Mouse (Mus musculus) gastrocnemius, postnatal 10 days (tissue): ENCODE data around the gene Ano4. TPM values are rescaled to one million over a fixed set of nuclear protein-coding genes. Genes with fewer than 3 reads are reported as not detected.

Source experiments
- DNase-seq: peaks from one replicate; pipeline ENCODE4 v3.0.0; 2021; ENCODE audit warnings: mixed read lengths
- total RNA-seq, 2 experiments: library from RNA; stranded (reverse); gene quantifications; 2 replicates each; pipeline ENCODE4 v1.2.3; 2021

Gene Ano4
- total RNA-seq, 2 experiments from 2014 or later: 1.1 to 2.2 TPM

DNA sequence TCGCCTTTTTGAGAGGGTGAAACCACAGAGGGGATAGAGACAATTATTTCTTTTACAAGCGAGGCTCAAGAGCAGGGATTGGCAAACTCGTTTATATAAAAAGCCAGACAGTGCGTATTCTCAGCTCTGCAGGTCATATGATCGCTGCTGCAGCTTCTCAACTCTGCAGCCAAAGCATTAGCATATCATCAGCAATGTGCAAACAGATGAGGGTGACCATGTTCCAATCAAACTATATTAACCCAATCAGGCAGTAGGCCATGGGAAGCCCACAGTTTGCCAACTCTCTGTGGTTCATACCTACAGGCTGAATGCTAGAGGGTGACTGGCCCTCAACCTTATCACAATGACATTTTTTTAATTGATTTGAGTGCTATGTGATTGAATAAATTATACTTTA, 64.2 kb downstream of the Ano4 start:
- no peak for DNase-seq

GRCm38 (mm10) chr10:89273001-89273680, 71.4 kb downstream of the Ano4 start:
- DNase-seq: no peak

DNA sequence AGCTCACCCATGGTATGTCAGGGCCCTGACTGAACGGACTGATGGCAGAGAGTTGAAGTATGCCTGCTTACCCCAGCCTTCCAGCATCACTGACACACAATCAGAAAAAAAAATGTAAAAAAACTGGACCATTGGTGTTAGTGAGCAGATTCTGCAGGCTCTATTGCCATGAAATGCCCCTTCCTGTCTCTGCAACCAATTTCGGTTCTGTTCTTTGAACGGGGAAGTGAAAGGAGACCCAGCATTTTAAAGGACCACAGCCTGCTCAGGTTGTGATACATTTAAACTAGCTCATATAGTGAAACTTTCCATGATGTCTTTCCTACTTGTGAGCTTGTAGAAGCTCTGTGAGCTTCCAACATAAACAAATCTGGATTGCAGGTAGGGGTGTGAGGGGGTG, 77.2 kb downstream of the Ano4 start:
- DNase-seq: no peak

GRCm38 (mm10) chr10:89263396-89263795, 81.2 kb downstream of the Ano4 start:
- no peak for DNase-seq

DNA sequence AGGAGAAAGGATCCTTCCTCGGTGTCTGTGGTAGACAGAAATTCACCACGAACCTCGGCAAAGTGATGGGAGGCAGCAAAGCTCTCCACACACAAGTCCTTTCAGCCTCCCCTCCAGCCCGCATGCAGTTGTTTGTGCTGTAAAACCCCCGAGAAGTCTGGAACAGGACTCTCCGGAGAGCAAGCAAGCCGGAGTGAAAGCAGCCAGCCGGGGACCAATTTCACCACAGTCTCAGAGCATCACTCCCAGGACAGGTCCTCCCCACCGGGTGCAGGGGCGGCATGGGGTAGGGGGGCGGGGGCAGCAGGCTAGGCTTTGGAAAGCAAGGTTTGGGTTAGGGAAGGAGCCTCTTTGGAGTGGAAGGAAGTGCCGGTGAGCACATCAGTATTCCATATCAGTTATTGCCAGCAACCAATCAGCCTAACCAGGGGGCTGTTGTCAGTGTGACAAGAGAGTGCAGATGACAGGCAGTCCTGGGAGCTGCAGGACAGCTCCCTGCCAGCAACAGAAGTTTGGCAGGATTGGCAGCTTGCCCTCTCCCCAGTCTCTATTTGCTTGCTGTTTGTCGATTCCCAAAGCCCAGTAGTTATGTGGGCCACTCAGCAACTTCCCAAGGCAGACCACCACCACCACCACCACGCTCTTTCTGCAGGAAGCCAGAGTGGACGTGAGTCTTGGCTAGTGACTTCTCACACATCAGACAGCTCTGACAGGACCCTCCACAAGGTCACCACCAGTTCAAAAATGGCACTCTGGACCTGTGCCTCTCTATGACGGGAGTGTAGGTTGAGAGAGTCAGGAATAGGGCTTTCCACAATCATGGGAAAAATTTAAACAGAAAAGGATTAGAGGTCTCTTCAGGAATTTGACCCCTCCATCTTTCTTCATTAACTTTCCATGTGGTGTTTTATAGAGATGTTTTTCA, 86.8 kb downstream of the Ano4 start:
- no peak for DNase-seq

DNA sequence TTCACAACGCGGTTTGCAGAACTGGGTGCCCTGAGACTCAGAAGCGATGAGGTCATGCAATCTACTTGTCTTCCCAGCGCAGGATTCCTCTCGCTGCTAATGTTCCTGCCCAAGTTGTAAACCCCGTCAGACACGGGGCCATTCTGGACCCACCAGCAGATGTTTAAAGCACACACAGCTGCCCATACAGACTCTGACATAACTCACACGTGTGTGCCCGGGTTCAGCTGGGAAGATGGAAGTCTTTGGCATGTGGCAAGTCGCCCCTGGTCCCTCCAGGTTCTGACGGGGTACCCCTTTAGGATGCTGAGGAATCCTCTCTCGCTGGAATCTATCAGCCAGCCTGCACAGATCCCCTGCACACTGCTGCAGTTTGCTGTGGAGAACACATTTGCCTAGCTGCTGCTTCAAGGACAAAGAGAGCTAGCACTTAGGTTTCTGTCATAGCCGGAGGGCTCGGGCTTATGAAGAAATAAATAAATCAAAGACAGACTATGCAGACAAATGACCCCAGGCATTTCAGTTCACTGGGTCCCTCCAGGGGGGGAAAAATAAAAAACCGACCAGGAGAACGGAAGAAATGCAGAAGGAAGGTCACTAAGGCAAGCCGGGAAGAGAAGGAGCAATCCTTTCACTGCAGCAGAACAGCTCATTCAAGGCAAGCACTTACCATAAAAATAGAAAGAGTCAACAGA, 87.7 kb downstream of the Ano4 start:
- DNase-seq: no peak

DNA sequence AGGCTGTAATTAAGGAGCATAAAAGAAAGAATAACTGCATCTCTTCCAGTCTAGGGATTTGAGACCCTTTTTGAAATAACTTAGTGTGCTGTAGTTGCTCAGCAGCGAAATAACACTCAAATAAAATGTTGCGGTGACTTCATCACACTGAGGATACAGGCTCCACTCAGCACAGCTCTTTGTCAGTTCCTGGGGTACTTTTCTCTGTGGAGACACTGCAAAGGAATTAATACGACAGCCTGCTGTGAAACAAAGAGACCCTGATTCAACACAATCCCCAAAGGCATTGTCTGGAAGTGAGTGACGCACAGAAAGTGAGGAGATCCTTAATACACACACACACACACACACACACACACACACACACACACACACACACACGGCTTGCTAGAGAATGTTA, 89.8 kb downstream of the Ano4 start:
- DNase-seq: no peak

GRCm38 (mm10) chr10:89253799-89254198, 90.8 kb downstream of the Ano4 start:
- no peak for DNase-seq

- no peak for DNase-seq
These were observed 91.9 kb downstream of the Ano4 start for GRCm38 (mm10) chr10:89252636-89253035.

GRCm38 (mm10) chr10:89243808-89244207, 100.8 kb downstream of the Ano4 start:
- no peak for DNase-seq

- DNase-seq: peak; percentile 34
These were observed 120.0 kb downstream of the Ano4 start for GRCm38 (mm10) chr10:89224524-89224923.

DNA sequence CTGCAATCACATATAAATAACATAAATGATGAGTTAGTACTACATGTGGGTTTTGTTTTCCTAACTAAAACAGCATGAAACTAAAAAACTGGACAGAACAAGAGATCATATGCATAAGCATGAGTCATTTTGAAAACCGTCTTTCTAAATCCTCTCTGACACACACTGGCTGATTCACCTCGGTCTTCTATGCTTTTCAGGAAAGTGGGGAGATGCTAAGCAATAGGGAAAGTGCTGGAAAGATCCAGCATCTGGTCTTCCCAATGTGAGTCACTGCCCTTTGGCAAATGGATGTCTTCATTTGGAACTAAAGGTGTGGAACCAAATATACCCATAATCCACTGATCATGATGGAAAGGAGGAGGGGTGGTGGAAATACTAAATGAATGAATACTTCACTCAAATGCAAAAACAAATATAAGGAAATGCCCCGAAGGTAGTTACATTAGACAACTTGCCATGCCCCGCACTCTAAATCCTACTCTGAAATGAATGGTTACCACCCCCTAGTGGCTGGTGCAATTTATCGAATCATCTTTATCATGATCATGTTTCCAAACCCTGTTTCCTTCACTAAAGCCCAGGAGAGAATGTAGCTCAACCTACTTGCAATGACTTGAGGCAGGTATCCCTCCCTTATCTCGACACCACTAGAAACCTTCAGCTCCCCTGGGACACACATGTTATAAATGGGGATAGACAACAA, 122.1 kb downstream of the Ano4 start:
- no peak for DNase-seq

DNA sequence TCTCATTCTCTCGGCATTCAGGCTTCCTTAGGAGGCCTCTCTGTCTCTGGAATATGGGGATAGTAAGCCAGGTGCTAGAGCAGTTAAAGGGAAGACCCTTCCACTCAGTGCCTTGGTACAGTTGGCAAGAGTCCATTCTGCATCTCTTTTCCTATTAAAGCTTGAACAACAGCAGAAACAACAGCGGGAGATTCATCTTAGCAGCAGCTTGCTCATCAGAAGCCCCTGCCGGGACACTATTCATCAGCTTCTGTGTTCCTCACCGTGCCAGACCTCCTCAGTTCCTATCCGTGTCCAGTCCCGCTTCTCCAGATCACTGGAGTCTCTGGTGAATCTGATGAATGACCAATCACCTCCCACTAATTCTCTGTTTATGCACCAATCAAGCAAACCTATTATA, 128.5 kb downstream of the Ano4 start:
- no peak for DNase-seq

- peak; percentile 5 for DNase-seq
These were observed 138.7 kb downstream of the Ano4 start for GRCm38 (mm10) chr10:89205858-89206257.

DNA sequence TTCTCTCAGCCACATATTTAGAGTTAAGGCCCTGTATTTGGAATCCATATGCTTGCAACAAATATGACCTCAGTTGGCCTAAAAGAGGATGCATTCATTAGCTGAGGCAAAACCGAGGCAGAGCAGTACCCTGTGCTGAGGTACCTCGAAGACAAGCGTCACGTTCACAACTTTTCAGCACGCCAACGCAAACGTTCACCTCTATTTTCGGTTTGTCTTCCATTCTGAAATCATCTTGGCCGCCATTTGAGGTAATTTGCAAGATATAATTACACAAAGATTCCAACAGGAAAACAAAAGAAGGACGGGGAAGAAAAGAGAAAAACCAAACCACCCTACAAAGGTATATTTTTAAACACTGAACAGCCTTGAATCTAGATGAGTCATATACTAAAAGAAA, 148.1 kb downstream of the Ano4 start:
- DNase-seq: no peak

- DNase-seq: no peak
These were observed 149.5 kb downstream of the Ano4 start for GRCm38 (mm10) chr10:89195068-89195467.

GRCm38 (mm10) chr10:89194440-89194839, 150.1 kb downstream of the Ano4 start:
- no peak for DNase-seq

- DNase-seq: no peak
These were observed 166.6 kb downstream of the Ano4 start for GRCm38 (mm10) chr10:89177921-89178320.

DNA sequence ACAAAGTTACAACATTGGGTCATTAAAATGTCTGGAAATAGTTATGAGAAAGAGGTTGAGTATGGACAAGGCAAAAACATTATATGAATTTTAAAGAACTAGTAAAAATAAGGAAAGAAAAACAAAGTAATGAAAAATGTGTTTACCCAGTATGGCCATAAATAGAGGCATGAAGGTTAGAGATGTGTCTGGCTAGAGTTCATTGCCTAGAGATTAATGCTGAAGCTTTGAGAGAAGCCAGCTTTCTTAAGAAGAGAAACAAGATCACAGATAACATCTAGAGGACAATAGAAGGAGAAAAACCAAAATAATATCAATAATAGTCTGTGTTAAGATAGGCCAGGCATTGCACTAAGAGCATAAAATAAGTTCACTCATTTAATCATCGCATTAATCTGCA, 180.0 kb downstream of the Ano4 start:
- DNase-seq: no peak

DNA sequence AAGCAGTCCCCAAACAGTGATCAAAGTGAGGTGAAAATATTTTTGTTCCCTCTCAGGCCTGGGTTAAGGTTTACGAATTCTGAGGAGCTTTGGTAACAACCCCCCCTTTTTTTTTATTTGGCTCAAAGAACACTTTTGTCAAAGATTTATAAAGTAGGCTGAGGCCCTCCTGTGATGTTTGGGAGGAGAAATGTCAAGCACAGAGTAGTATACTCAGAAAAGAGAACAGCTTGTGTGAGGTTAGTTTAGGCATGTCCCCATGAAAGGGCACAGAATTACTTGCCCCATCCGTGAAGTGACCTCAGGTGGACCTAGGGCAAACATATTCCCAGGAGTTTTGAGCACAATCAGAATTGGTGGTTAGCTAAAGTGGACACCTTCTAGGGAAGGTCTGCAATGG, 189.1 kb downstream of the Ano4 start:
- no peak for DNase-seq

- DNase-seq: no peak
These were observed 189.6 kb downstream of the Ano4 start for GRCm38 (mm10) chr10:89154797-89155465.

DNA sequence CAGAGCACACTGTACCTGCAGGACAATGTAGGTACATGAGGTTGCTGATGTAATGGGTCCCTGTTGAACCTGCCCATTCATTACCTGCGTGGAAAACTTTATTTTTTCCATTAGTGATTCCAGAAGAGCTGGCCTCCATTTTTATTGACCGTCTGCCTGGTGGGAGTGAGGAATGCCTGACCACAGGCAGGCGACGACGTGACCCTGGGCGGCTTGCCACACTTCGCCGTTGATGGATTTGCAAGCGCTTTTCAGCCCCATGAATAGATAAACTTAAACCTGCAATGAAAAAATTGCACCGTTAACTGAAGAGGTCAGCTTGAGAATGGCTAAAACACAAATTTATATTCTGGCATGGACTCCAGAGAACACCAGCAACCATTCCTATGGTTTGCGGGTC, 195.4 kb downstream of the Ano4 start:
- DNase-seq: no peak
